Mouse (Mus musculus): ENCODE results near the gene Prss23. TPM values are rescaled to one million over a fixed set of nuclear protein-coding genes. Genes with fewer than 3 reads are reported as not detected.

The Prss23 gene
- total and polyA plus RNA-seq, 3 experiments: not detected

DNA sequence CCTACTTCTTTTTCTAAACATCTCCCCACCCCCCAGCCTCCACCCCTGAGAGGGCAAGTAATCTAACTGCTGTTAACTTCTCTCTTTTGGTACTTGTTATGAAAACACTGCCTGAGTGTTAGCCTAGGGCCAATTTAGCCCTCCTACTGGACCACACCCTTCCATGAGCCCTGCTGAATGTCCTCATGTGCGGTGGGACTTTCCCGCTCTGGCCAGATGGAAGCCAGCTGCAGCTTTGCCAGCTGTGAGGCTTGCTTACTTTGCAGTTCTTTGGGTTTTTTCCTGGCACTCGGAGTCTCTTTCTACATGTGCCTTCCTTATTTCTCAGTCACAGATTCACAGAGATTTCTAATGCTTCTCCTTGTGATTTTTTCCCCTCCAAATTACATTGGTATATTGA, 45.3 kb downstream of the Prss23 start:
- no peaks in the 10 kb centered on the region for H3K36me3 ChIP-seq (ENCODE audit: control insufficient read depth in 1 of 2, insufficient read depth in 2 of 2, low read length in 2 of 2)
- H3K4me3 ChIP-seq (ENCODE audit: control insufficient read depth in 1 of 2, insufficient read depth in 1 of 2, low read depth in 2 of 2, low read length in 2 of 2): no peak overlapping the region
- no peak overlapping the region for H3K9ac ChIP-seq (ENCODE audit: control insufficient read depth, low read depth, low read length, poor library complexity, severe bottlenecking)
- H3K4me1 ChIP-seq (ENCODE audit: control insufficient read depth in 1 of 2, insufficient read depth in 2 of 2, low read length in 2 of 2): no peaks in the 10 kb centered on the region
- no peaks in the 10 kb centered on the region for H3K79me2 ChIP-seq (ENCODE audit: control insufficient read depth, insufficient read depth, low read length, poor library complexity)
- DNase-seq (ENCODE audit: low read depth, low spot score): no peak
- H3K27ac ChIP-seq (ENCODE audit: control insufficient read depth, low read depth, low read length): no peak overlapping the region
- TF ChIP-seq MAX (IDR thresholded peaks at IDR 0.05; ENCODE audit: low read length): no peak
- no peak for TF ChIP-seq CTCF (IDR thresholded peaks at IDR 0.05 in 2 of 3, conservative IDR thresholded peaks at IDR 0.05 in 1 of 3; ENCODE audit: control insufficient read depth in 1 of 3, insufficient read depth in 1 of 3, low read depth in 2 of 3, low read length in 3 of 3, poor library complexity in 1 of 3, severe bottlenecking in 1 of 3)
- TF ChIP-seq RAD21 (IDR thresholded peaks at IDR 0.05; ENCODE audit: low read depth, low read length): no peak
- no peak for TF ChIP-seq MAFK (IDR thresholded peaks at IDR 0.05; ENCODE audit: borderline replicate concordance, low read depth, low read length)
- no peak for TF ChIP-seq MEF2A (IDR thresholded peaks at IDR 0.05; ENCODE audit: extremely low read depth, insufficient replicate concordance, low read depth, low read length, poor library complexity, severe bottlenecking)
- no peak for TF ChIP-seq NRF1 (IDR thresholded peaks at IDR 0.05; ENCODE audit: insufficient read depth, low read depth, low read length, poor library complexity, severe bottlenecking)
- TF ChIP-seq MYC (IDR thresholded peaks at IDR 0.05; ENCODE audit: low read depth, low read length): no peak
- TF ChIP-seq GABPA (IDR thresholded peaks at IDR 0.05; ENCODE audit: low read depth, low read length): no peak
- TF ChIP-seq ETS1 (IDR thresholded peaks at IDR 0.05; ENCODE audit: low read depth, low read length): no peak
- no peak for TF ChIP-seq RCOR1 (IDR thresholded peaks at IDR 0.05; ENCODE audit: low read depth, low read length)
- no peak for TF ChIP-seq TCF12 (IDR thresholded peaks at IDR 0.05; ENCODE audit: low read depth, low read length)
- TF ChIP-seq SMC3 (IDR thresholded peaks at IDR 0.05; ENCODE audit: low read depth, low read length): no peak
- no peak for TF ChIP-seq TAL1 (IDR thresholded peaks at IDR 0.05; ENCODE audit: low read length)
- no peak for TF ChIP-seq CHD1 (IDR thresholded peaks at IDR 0.05; ENCODE audit: low read depth, low read length)
- TF ChIP-seq POLR2AphosphoS5 (IDR thresholded peaks at IDR 0.05; ENCODE audit: borderline replicate concordance, low read depth, low read length): no peak
- TF ChIP-seq POLR2AphosphoS2 (IDR thresholded peaks at IDR 0.05; ENCODE audit: low read length): no peak
- no peak for TF ChIP-seq USF1 (IDR thresholded peaks at IDR 0.05; ENCODE audit: low read depth, low read length)
- TF ChIP-seq JUND (IDR thresholded peaks at IDR 0.05; ENCODE audit: low read depth, low read length): no peak
- H3K9me3 ChIP-seq (replicated peaks; ENCODE audit: insufficient read depth, low read length): no peaks in the 10 kb centered on the region
- no peaks in the 10 kb centered on the region for H3K27me3 ChIP-seq (ENCODE audit: control insufficient read depth in 1 of 2, insufficient read depth in 2 of 2, low read length in 2 of 2)

DNA sequence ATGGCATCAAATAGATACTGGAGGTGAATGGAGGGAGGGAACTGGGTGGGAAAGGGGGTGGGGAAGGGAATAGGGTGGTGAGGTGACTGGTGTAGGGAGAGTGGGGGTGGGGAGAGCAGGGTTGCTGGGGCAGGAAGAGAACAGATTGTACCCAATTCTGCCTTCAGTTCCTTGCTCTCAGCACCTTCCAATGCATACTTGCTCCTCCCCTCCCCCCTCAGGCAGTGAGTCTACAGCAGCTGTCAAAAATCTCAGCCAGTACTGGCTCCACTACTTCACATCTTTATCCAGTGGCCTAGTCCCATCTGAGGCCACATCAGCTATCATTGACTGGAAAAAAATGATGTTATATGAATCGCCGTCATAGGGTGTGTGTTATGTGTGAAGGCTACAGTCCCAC, 48.5 kb downstream of the Prss23 start:
- Histone ChIP-seq H3K79me2 (ENCODE audit: control insufficient read depth, insufficient read depth, low read length, poor library complexity) (no peaks in the 10 kb centered on the region), H3K9me3 (replicated peaks; ENCODE audit: insufficient read depth, low read length) (no peaks in the 10 kb centered on the region), H3K4me1 (ENCODE audit: control insufficient read depth in 1 of 2, insufficient read depth in 2 of 2, low read length in 2 of 2) (no peaks in the 10 kb centered on the region), H3K27me3 (ENCODE audit: control insufficient read depth in 1 of 2, insufficient read depth in 2 of 2, low read length in 2 of 2) (no peaks in the 10 kb centered on the region), H3K27ac (ENCODE audit: control insufficient read depth, low read depth, low read length) (no peak overlapping the region), H3K9ac (ENCODE audit: control insufficient read depth, low read depth, low read length, poor library complexity, severe bottlenecking) (no peak overlapping the region), H3K4me3 (ENCODE audit: control insufficient read depth in 1 of 2, insufficient read depth in 1 of 2, low read depth in 2 of 2, low read length in 2 of 2) (no peak overlapping the region), H3K36me3 (ENCODE audit: control insufficient read depth in 1 of 2, insufficient read depth in 2 of 2, low read length in 2 of 2) (no peaks in the 10 kb centered on the region)
- TF ChIP-seq RAD21 (IDR thresholded peaks at IDR 0.05; ENCODE audit: low read depth, low read length): no peak
- TF ChIP-seq CHD1 (IDR thresholded peaks at IDR 0.05; ENCODE audit: low read depth, low read length): no peak
- no peak for TF ChIP-seq ZMIZ1 (IDR thresholded peaks at IDR 0.05; ENCODE audit: low read depth, low read length)
- TF ChIP-seq UBTF (IDR thresholded peaks at IDR 0.05; ENCODE audit: borderline replicate concordance, insufficient read depth, low read depth, low read length): no peak
- no peak for TF ChIP-seq GABPA (IDR thresholded peaks at IDR 0.05; ENCODE audit: low read depth, low read length)
- no peak for TF ChIP-seq MXI1 (IDR thresholded peaks at IDR 0.05; ENCODE audit: low read depth, low read length)
- no peak for TF ChIP-seq POLR2AphosphoS5 (IDR thresholded peaks at IDR 0.05; ENCODE audit: borderline replicate concordance, low read depth, low read length)
- no peak for DNase-seq (ENCODE audit: low read depth, low spot score)

Data from MEL (cell line).